Mouse (Mus musculus) lung, adult 18-20 months (tissue): ENCODE measurements at regions not wholly inside any gene's neighbourhood (a gene's known extent, or its start where the extent isn't known, plus 50 kb on each side); places are given as distances from the start of the nearest gene placed in this dataset.

Experiments
- DNase-seq, 2 experiments: peaks; one replicate each; pipeline ENCODE4 v3.0.0; 2022; ENCODE audit warnings: mixed read lengths in 2 of 2

DNA sequence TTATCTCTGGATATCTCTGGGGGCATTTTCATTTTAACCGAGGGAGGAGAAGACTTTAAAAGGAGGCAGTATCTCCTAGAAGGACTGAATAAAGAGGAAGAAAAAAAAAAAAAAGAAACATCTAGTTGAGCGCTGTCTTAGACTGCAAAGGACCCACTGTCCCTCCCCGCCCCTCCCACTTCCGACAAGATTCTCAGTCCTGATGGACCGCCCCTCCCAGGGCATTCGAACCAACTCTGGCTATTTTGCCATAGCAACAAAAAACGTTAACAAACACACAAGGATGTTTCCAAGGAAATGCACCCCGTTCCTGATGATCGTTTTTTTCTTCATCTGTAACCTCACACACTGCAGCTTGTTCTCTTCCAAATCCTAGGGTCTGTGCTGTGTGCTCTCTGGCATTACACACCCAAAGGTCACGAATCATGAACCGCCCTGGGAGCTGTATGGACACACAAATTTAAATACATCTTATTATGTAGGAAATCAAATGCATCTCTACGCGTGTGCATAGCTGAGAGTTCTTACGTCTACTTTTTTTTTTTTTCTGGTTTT, 75.8 kb downstream of the Rnd3 start:
- DNase-seq: no peak

DNA sequence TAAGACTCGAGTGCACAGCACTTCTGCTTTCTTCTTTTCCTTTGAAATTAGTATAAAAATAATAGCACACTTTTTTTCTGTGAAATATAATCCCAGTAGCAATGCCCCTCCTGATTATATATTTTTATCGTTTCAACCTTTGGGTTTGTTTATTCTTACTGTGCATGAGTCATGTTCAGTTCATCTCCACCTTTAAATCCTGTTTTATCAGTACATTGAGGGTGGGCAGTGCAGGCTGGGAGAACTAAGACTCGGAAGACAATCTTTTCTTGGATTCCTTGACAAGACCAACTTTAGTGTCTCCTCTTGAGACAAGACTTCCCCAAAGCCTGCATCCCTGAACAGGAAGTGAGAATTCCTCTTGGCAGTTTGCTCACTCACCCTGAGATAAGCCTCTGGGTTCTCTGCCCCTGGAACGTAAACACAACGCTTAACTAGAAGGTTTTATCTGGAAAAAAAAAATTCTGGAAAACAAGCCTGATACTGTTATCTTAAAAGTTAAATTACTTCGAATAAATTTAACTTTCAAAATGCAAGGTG, 76.5 kb downstream of the Rnd3 start:
- DNase-seq: no peak

GRCm38 (mm10) chr2:51070902-51071301, 78.0 kb downstream of the Rnd3 start:
- no peak for DNase-seq

DNA sequence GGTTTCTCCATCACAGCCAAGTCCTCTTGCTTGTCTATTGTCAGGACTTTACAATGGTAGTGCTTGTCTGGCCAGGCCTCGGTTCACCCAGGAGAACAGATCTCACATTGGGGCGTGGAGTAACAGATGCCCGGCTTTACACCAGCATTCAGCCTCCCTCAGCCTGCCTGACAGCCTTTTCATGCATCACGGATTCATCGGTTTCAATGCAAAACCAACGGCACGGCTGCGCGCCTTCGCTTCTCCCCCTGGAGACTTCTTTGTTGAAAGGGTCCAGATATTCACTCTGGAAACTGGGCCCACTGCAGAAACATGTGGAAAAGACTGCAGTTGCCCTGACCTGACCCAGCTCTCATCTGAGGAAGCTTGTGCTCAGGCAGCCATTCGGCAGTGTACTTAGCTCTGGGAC, 82.5 kb downstream of the Rnd3 start:
- DNase-seq: no peak

DNA sequence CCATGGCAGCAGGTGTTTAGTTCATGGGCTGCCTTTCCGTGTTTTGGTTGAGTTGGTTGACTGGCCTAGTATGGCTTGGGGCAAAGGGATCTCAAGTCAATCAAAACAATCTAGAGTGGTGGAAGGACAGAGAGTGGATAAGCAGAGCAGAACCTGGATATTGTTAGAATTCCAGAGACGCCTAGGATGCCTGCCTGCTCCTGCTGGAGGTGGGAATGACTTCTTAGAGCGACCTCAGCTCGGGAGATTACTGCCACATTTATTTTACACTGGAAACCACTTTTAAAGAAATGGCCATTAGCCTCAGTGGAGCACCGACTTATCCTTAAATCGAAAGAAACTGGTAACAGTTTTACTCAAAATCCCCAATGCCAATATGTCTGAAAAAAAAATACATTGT, 83.1 kb downstream of the Rnd3 start:
- no peak for DNase-seq

- DNase-seq: no peak
These were observed 84.1 kb downstream of the Rnd3 start for GRCm38 (mm10) chr2:51064821-51065220.

DNA sequence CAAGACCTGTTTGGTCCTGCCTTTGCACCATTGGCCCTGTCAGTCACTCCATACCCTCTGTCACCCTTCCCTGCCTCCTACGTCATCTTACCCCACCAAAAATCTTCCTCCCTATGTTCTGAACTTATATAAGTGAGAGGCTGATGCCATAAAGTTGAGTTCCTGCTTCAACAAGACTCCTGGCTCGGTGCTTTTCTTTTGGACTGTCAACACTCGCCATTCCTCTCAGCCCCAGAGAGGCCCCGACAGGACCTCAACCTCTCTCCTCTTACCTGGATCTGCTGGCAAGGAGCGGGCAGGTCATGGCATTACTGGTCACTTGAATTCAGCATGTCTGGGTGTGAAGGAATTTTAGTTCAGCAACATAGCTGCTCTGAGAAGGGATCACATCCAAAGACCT, 86.9 kb downstream of the Rnd3 start:
- DNase-seq: no peak

- DNase-seq: no peak
These were observed 90.8 kb downstream of the Rnd3 start for GRCm38 (mm10) chr2:51058158-51058557.

DNA sequence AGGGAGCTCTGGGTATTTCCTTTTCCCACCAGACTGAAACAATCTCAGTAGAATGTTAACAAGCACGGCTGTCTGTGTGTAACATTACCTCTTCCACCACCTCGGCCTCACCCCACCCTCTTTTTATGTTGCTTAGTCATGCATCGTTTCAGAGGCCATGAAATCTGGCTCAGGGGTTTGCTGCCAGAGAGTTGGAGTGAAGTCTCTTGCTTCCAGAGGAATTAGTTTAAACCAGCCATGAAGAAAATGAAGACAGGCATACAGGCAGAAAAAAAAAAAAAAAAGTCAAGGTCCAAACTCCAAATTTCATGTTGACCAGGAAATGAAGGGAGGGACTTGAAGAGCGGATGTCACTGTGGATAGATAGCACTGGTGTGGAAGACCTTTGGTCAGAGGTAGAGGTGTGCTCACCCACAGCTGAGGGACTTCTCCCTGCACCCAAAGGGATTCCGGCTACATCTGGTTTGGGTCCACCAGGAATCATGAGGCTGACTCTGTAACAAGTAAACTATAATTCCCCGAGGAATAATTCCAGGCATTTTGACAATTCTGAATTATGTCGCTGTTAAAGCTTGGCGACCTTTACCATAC, 92.7 kb downstream of the Rnd3 start:
- DNase-seq: no peak

- no peak for DNase-seq
These were observed 93.6 kb downstream of the Rnd3 start for GRCm38 (mm10) chr2:51055339-51055738.

DNA sequence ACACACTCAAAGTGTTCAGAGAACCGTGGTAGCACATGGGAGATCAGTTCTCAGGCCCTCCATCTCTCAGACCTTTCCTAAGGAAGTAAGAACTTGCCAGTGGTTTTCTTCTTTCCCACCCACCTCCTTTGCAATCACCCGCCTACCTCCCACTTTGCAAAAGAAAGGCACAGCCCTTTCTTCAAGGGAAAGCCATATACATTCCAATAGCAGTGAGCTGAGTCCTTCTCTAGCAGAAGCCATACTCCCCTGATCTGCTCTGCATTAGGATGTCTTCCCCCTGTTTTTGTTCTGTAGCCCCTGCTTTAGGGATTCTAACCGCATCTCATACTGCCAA, 99.1 kb downstream of the Rnd3 start:
- no peak for DNase-seq

DNA sequence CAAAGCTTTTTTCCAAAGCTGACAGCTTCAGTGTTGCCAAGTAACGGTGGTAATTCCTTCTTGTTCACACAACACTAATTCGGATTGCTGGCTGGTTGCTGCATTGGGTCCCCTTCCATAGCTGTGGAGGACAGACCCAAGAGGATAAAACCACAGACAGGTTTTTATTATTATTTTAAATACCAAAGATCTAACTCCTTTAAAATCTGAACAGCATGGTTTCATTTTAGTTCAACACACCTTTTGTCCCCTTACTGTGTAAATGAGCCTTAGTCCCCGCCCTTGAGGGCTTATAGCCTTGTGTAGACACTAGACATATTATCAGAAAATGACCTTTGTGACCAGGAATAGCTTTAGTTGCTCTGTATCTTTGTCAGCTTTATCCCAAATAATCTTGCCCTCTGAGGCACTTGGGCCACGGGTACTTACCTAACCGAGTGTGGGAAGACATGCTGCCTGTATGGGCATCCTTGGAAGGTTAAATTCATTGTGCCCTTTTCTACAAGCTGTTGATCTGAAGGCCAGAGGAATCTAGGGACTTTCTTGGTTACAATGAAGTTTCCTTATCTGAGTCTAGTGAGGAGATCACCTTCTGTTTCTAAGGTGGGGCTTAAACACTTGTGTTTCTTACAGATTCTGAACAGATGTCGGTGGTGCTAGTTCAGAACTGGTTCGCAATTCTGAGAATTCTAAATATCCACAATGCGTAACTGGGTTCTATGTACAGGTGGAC, 99.6 kb downstream of the Rnd3 start:
- DNase-seq: no peak

GRCm38 (mm10) chr2:51047520-51047919, 101.4 kb downstream of the Rnd3 start:
- no peak for DNase-seq

DNA sequence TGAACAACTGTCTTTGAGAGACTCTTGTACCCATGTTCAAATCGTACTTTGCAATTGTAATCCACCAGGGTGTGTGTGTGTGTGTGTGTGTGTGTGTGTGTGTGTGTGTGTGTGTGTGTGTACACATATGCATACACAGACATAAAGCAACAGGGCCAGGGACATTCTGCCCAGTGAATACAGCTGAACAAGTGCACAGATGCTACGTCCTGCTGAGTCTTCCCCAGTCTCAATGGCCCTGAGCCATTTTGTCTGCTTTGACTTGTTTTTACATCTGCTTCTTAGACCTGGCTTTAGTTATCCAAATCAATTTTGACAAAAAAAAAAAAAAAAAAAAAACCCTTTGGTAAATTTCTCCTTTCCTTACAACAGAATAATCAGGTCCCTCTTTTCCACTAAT, 103.3 kb downstream of the Rnd3 start:
- no peak for DNase-seq

- DNase-seq: no peak
These were observed 107.8 kb downstream of the Rnd3 start for GRCm38 (mm10) chr2:51041101-51041500.

DNA sequence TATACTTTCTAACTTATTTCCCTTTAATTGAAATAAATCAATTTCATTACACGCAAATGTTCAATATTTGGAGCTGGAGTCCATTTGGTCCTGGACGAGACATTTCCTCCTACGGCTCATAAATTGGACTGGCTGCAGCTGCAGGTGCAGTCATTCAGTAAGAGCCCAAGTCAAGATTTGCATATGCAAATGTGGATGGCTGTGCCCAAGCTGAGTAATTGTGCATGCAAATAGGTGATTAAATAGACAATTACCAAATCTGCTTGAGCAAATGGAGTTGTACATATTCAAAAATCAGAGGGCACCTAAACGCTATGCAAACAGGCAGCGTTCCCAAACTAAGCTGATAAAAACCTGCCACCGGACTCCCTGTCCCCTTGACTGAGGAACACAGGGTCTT, 110.2 kb downstream of the Rnd3 start:
- DNase-seq: no peak

DNA sequence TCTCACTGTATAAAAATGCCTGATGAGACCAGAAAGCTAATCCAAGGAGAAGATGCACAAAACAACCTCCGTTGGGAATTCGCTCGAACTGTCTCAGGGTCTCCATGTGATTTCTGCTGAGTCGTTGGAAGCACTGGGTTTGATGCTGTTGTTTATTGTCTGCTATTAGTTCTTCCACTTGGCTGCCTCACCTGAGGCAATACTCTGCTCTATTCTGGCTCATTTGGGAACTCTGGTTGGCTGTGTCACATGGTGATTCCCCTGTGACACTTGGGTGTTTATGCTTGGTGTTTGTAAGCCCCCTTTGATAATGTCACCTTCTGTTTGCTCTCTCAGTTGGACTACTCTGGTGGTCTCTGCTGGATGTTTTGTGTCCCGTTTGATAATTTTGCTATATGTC, 111.9 kb downstream of the Rnd3 start:
- no peak for DNase-seq

GRCm38 (mm10) chr2:51036190-51036755, 112.6 kb downstream of the Rnd3 start:
- DNase-seq: no peak

GRCm38 (mm10) chr2:51033881-51034280, 115.0 kb downstream of the Rnd3 start:
- no peak for DNase-seq

DNA sequence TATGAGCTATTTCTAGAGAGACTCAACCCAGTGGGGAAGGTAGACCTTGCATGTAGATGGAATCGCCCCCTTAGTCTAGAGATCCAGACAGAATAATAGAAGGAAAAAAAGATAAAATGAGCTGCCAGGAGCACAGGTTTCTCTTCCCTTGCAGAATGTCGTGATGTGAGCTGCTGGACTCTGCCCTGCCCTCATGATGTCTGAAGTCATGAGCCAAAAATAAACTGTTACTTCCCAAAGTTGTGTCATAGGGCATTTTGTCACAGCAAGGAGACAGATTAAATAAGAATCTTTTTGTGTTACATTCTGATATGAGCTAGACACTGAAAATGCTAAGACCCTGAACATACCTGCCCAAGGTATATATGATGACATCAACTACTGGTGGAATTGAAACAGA, 126.4 kb downstream of the Rnd3 start:
- no peak for DNase-seq

GRCm38 (mm10) chr2:51016129-51016402, 132.8 kb downstream of the Rnd3 start:
- no peak for DNase-seq

- no peak for DNase-seq
These were observed 133.4 kb downstream of the Rnd3 start for GRCm38 (mm10) chr2:51015360-51016128.

GRCm38 (mm10) chr2:51014232-51014631, 134.7 kb downstream of the Rnd3 start:
- no peak for DNase-seq

DNA sequence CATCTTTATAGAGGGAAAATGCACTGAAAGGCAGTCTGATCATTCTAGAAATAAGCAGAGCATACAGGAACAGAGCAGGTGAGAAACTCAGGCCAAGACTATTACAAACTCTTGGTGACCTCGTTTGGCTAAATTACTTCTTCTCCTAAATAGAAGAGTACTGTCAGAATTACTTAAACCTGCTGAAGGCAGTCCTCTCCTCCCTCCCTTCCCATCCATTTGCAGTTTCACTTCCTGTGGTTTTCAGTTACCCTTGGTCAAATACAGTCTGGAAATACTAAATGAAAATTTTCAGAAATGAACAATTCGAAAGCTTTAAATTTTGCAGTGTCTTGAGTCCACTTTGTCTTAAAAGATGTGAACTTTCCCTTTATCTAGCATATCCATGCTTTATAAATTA, 135.8 kb downstream of the Rnd3 start:
- DNase-seq: no peak
